Mouse (Mus musculus): ENCODE data around the gene Vps26a. TPM values are rescaled to one million over a fixed set of nuclear protein-coding genes. Genes with fewer than 3 reads are reported as not detected.
A peak's percentile ranks its signal among the peaks of the same experiment; 100 is the strongest.

Vps26a gene
- total RNA-seq, 2 experiments from 2014 or later: 30.0 to 34.9 TPM

- ATAC-seq (replicated peaks; ENCODE audit: low FRiP score, poor library complexity, severe bottlenecking): no peak
Observed at GRCm38 (mm10) chr10:62422255-62422654, 64.3 kb downstream of the Vps26a start, which contains the start of gene Hkdc1. TSS of gene Hkdc1 (minus strand) at chr10:62422491.

GRCm38 (mm10) chr10:62421127-62421526 is 65.5 kb downstream of the Vps26a start:
- no peak for ATAC-seq (replicated peaks; ENCODE audit: low FRiP score, poor library complexity, severe bottlenecking)

GRCm38 (mm10) chr10:62420399-62420798 is 66.2 kb downstream of the Vps26a start:
- ATAC-seq (replicated peaks; ENCODE audit: low FRiP score, poor library complexity, severe bottlenecking): no peak

GRCm38 (mm10) chr10:62419422-62419821 is 67.2 kb downstream of the Vps26a start:
- no peak for ATAC-seq (replicated peaks; ENCODE audit: low FRiP score, poor library complexity, severe bottlenecking)

- no peak for ATAC-seq (replicated peaks; ENCODE audit: low FRiP score, poor library complexity, severe bottlenecking)
Observed at GRCm38 (mm10) chr10:62418831-62419356, 67.7 kb downstream of the Vps26a start.

GRCm38 (mm10) chr10:62413606-62413982 is 73.0 kb downstream of the Vps26a start:
- ATAC-seq (replicated peaks; ENCODE audit: low FRiP score, poor library complexity, severe bottlenecking): no peak

GRCm38 (mm10) chr10:62412906-62413605 is 73.5 kb downstream of the Vps26a start:
- no peak for ATAC-seq (replicated peaks; ENCODE audit: low FRiP score, poor library complexity, severe bottlenecking)

GRCm38 (mm10) chr10:62411431-62412410 is 74.9 kb downstream of the Vps26a start:
- no peak for ATAC-seq (replicated peaks; ENCODE audit: low FRiP score, poor library complexity, severe bottlenecking)

GRCm38 (mm10) chr10:62410943-62411342 is 75.7 kb downstream of the Vps26a start:
- ATAC-seq (replicated peaks; ENCODE audit: low FRiP score, poor library complexity, severe bottlenecking): peak; percentile 78

Other genes starting within 250 kb of the Vps26a start
- not detected in 2 replicates for gene Tacr2, start 234.4 kb downstream of the Vps26a start, total RNA-seq (2015; ENCODE audit: low replicate concordance)
- not detected in 2 replicates for gene Tacr2, start 234.4 kb downstream of the Vps26a start, total RNA-seq (2017; ENCODE audit: low replicate concordance)
- gene Hk1, start 106.9 kb downstream of the Vps26a start, total RNA-seq (2015; ENCODE audit: low replicate concordance): 35.5 and 52.0 TPM in 2 replicates
- gene Hk1, start 106.9 kb downstream of the Vps26a start, total RNA-seq (2017; ENCODE audit: low replicate concordance): 105 and 158 TPM in 2 replicates
- gene Hkdc1, start 64.3 kb downstream of the Vps26a start, total RNA-seq (2015; ENCODE audit: low replicate concordance): 0.58 TPM in 1 of 2 replicates, not detected in the other
- 0.70 TPM in 1 of 2 replicates, not detected in the other for gene Hkdc1, start 64.3 kb downstream of the Vps26a start, total RNA-seq (2017; ENCODE audit: low replicate concordance)
- gene 4930507D05Rik, start 37.3 kb downstream of the Vps26a start, total RNA-seq (2015; ENCODE audit: low replicate concordance): not detected in 2 replicates
- gene 4930507D05Rik, start 37.3 kb downstream of the Vps26a start, total RNA-seq (2017; ENCODE audit: low replicate concordance): not detected in 2 replicates
- 9.4 and 9.8 TPM in 2 replicates for gene Supv3l1, start 37.1 kb downstream of the Vps26a start, total RNA-seq (2015; ENCODE audit: low replicate concordance)
- 7.8 and 15.6 TPM in 2 replicates for gene Supv3l1, start 37.1 kb downstream of the Vps26a start, total RNA-seq (2017; ENCODE audit: low replicate concordance)
- gene Srgn, start 40.6 kb upstream of the Vps26a start, total RNA-seq (2015; ENCODE audit: low replicate concordance): 708 and 861 TPM in 2 replicates
- gene Srgn, start 40.6 kb upstream of the Vps26a start, total RNA-seq (2017; ENCODE audit: low replicate concordance): 235 and 417 TPM in 2 replicates
- 7.3 and 16.1 TPM in 2 replicates for gene Kif1bp, start 91.7 kb upstream of the Vps26a start, total RNA-seq (2015; ENCODE audit: low replicate concordance)
- 3.5 and 7.9 TPM in 2 replicates for gene Kif1bp, start 91.7 kb upstream of the Vps26a start, total RNA-seq (2017; ENCODE audit: low replicate concordance)
- 20.1 and 25.4 TPM in 2 replicates for gene Ddx21, start 115.5 kb upstream of the Vps26a start, total RNA-seq (2015; ENCODE audit: low replicate concordance)
- gene Ddx21, start 115.5 kb upstream of the Vps26a start, total RNA-seq (2017; ENCODE audit: low replicate concordance): 20.2 and 25.0 TPM in 2 replicates
- gene Ddx50, start 164.4 kb upstream of the Vps26a start, total RNA-seq (2015; ENCODE audit: low replicate concordance): 38.0 and 41.0 TPM in 2 replicates
- 21.0 and 22.2 TPM in 2 replicates for gene Ddx50, start 164.4 kb upstream of the Vps26a start, total RNA-seq (2017; ENCODE audit: low replicate concordance)
- gene Stox1, start 239.3 kb upstream of the Vps26a start, total RNA-seq (2015; ENCODE audit: low replicate concordance): not detected in 2 replicates
- not detected in 2 replicates for gene Stox1, start 239.3 kb upstream of the Vps26a start, total RNA-seq (2017; ENCODE audit: low replicate concordance)

Data from erythroblast, adult 5-6 weeks (primary cell).